24 mouse cellular contexts compared by ENCODE assay signal in genomic region chr7:71556473-71556872, GRCm38 (mm10).
DNase-seq lines count a peak whose midpoint lies in the region; TF ChIP-seq lines count a peak whose summit lies in the region.
"Had no signal": no experiment of that assay in that cellular context is flagged by ENCODE, and none has a peak within 500 bp of the region (broad histone marks: within the 10 kb centered on the region; RNA-seq: fewer than 3 reads in every experiment).

No protein-coding gene starts in this region.

- H3K4me3 ChIP-seq in cerebellum, adult 2 months (replicated peaks; ENCODE audit: insufficient read depth, low read depth, low read length) = no peak overlapping the region
- no peak overlapping the region for H3K4me3 ChIP-seq in gastrocnemius, adult 2 months
- H3K4me3 ChIP-seq: embryonic facial prominence, embryonic 10.5 days; embryonic facial prominence, embryonic 15.5 days; forebrain, embryonic 13.5 days; heart, adult 2 months; heart, embryonic 13.5 days; kidney, embryonic 15.5 days; left cerebral cortex, adult 2 months; liver, embryonic 12.5 days; midbrain, embryonic 13.5 days; neural tube, embryonic 13.5 days had no signal

- no peak for TF ChIP-seq POLR2A in cerebellum, adult 2 months (IDR thresholded peaks at IDR 0.05; ENCODE audit: borderline replicate concordance, insufficient read depth, low read length)

- intact Hi-C loops in left cerebral cortex, postnatal 4 days (cut with DNase I) = no loop called here
- intact Hi-C loops in left cerebral cortex, postnatal 36 days (cut with DNase I) = no loop called here
- intact Hi-C loops in gastrocnemius, adult 2 months (cut with DNase I) = no loop called here

- no peak for TF ChIP-seq CTCF in cerebellum, adult 2 months (IDR thresholded peaks at IDR 0.05; ENCODE audit: borderline replicate concordance, insufficient read depth, low read depth, low read length)
- TF ChIP-seq CTCF in gastrocnemius, adult 2 months (IDR thresholded peaks at IDR 0.05) = no peak

- H3K27me3 ChIP-seq in cerebellum, adult 2 months (ENCODE audit: control insufficient read depth, insufficient read depth, low read length) = no peaks in the 10 kb centered on the region
- H3K27me3 ChIP-seq: embryonic facial prominence, embryonic 15.5 days; forebrain, embryonic 13.5 days; heart, embryonic 13.5 days; kidney, embryonic 15.5 days; liver, embryonic 12.5 days; midbrain, embryonic 13.5 days; neural tube, embryonic 13.5 days had no signal

- peak; percentile 29 for DNase-seq in left cerebral cortex, postnatal 4 days
- DNase-seq in left cerebral cortex, postnatal 36 days (ENCODE audit: low spot score in 2 of 2) = no peak
- peak; percentile 66 to 88 for DNase-seq in cerebellum, adult 2 months
- peak; percentile 67 to 83 for DNase-seq in cerebellum, postnatal 14 days
- DNase-seq in gastrocnemius, adult 2 months = no peak
- DNase-seq in gastrocnemius, adult 8-10 months (ENCODE audit: low spot score in 2 of 2) = no peak
- DNase-seq in lung, adult 18-20 months = no peak
- DNase-seq: adrenal gland, postnatal 25 days; heart, adult 2 months; heart, postnatal 10 days; kidney, postnatal 25 days; liver, postnatal 0 days; right cerebral cortex, postnatal 4 days; thymus, postnatal 4 days had no signal

- peaks cover 3% of the 10 kb centered on the region; the same call in 1 of the 2 replicates for H3K4me1 ChIP-seq in cerebellum, adult 2 months (ENCODE audit: control insufficient read depth, insufficient read depth, low read length)
- H3K4me1 ChIP-seq: embryonic facial prominence, embryonic 15.5 days; forebrain, embryonic 13.5 days; heart, embryonic 13.5 days; liver, embryonic 12.5 days; midbrain, embryonic 13.5 days; neural tube, embryonic 13.5 days had no signal

- no peak overlapping the region for H3K27ac ChIP-seq in cerebellum, adult 2 months (ENCODE audit: insufficient read depth, low read length)
- H3K27ac ChIP-seq in gastrocnemius, adult 2 months = no peak overlapping the region
- H3K27ac ChIP-seq: embryonic facial prominence, embryonic 10.5 days; embryonic facial prominence, embryonic 15.5 days; forebrain, embryonic 13.5 days; heart, adult 2 months; heart, embryonic 13.5 days; kidney, embryonic 15.5 days; left cerebral cortex, adult 2 months; liver, embryonic 12.5 days; macrophage; midbrain, embryonic 13.5 days; neural tube, embryonic 13.5 days had no signal

- 8% methylated on average over 5 of the region's 5 CpGs for WGBS in cerebellum, adult 2 months

Comparison
In these comparisons a context has a peak if more than half of its experiments do, and no peak if none do; other contexts are left out.
1. DNase-seq: peak in left cerebral cortex, postnatal 4 days (single experiment), cerebellum, adult 2 months (2 of 2) and cerebellum, postnatal 14 days (2 of 2); none in left cerebral cortex, postnatal 36 days (0 of 2), gastrocnemius, adult 2 months (single experiment), gastrocnemius, adult 8-10 months (0 of 2) and lung, adult 18-20 months (0 of 2).